Mouse (Mus musculus) urinary bladder, postnatal 14 days (tissue): Measurements from ENCODE around the gene Olfr221.
"Not testable (repeated sequence)": the region's sequence is repeated elsewhere in the genome, so short reads cannot be mapped to it uniquely, and the experiment has no call there.

Experiments
- DNase-seq: peaks from one replicate; pipeline ENCODE4 v3.0.0; 2021; ENCODE audit warnings: low spot score

The Olfr221 gene

GRCm38 (mm10) chr14:52042359-52042758 lies at the start of gene Olfr221:
Gene Olfr221 (minus strand): TSS chr14:52042459.
- DNase-seq = not testable (repeated sequence)

- no peak for DNase-seq
These were observed 40.8 kb upstream of the Olfr221 start for GRCm38 (mm10) chr14:52083083-52083482.

- DNase-seq = no peak
These were observed 29.4 kb upstream of the Olfr221 start for GRCm38 (mm10) chr14:52071599-52072137.

GRCm38 (mm10) chr14:52066135-52066534 lies 23.9 kb upstream of the Olfr221 start:
- DNase-seq = no peak

- no peak for DNase-seq
These were observed 19.5 kb upstream of the Olfr221 start for GRCm38 (mm10) chr14:52061798-52062197.

GRCm38 (mm10) chr14:52060800-52061199 lies 18.5 kb upstream of the Olfr221 start:
- no peak for DNase-seq

- no peak for DNase-seq
These were observed 17.7 kb upstream of the Olfr221 start for GRCm38 (mm10) chr14:52059982-52060381.

GRCm38 (mm10) chr14:52052720-52053119 lies 10.5 kb upstream of the Olfr221 start:
- DNase-seq = not testable (repeated sequence)

GRCm38 (mm10) chr14:52045966-52046565 lies 3.8 kb upstream of the Olfr221 start:
- no peak for DNase-seq

- peak; percentile 31 for DNase-seq
These were observed 2.8 kb upstream of the Olfr221 start for GRCm38 (mm10) chr14:52044901-52045678.

GRCm38 (mm10) chr14:52043446-52043845 lies 1.2 kb upstream of the Olfr221 start:
- no peak for DNase-seq

GRCm38 (mm10) chr14:52039332-52039731 lies 2.9 kb downstream of the Olfr221 start:
- no peak for DNase-seq

- no peak for DNase-seq
These were observed 6.3 kb downstream of the Olfr221 start for GRCm38 (mm10) chr14:52035926-52036325.

GRCm38 (mm10) chr14:52026342-52026741 lies 15.9 kb downstream of the Olfr221 start:
- DNase-seq = no peak

- DNase-seq = no peak
These were observed 18.1 kb downstream of the Olfr221 start for GRCm38 (mm10) chr14:52024133-52024532.

- DNase-seq = peak; percentile 93
These were observed 19.4 kb downstream of the Olfr221 start for GRCm38 (mm10) chr14:52022709-52023459.

GRCm38 (mm10) chr14:52022244-52022708 lies 20.0 kb downstream of the Olfr221 start:
- no peak for DNase-seq

GRCm38 (mm10) chr14:52021568-52022212 lies 20.6 kb downstream of the Olfr221 start:
- no peak for DNase-seq

- DNase-seq = no peak
These were observed 21.1 kb downstream of the Olfr221 start for GRCm38 (mm10) chr14:52021138-52021529.

- DNase-seq = peak; percentile 80
These were observed 21.6 kb downstream of the Olfr221 start, which contains the start of gene Zfp219 for GRCm38 (mm10) chr14:52020486-52021137. Gene Zfp219 (minus strand): TSS chr14:52020733.
